Mouse (Mus musculus) forebrain, embryonic 13.5 days (tissue): ENCODE data around the gene Klhl10. TPM values are rescaled to one million over a fixed set of nuclear protein-coding genes. Genes with fewer than 3 reads are reported as not detected.
A peak's percentile ranks its signal among the peaks of the same experiment; 100 is the strongest.

Source experiments
- ATAC-seq: fragments of 200-750 bp; cut with Nextera tagmentation; 2 replicates; pipeline ENCODE4 v1.8.0; 2017
- H3K27ac ChIP-seq: fragments of 300-500 bp; sonication (generic); 2 replicates; pipeline ENCODE4 v1.5.1; 2015; ENCODE audit warnings: inconsistent platforms, mild to moderate bottlenecking, moderate library complexity
- H3K27me3 ChIP-seq: fragments of 300-500 bp; sonication (generic); 2 replicates; pipeline ENCODE4 v1.6.1; 2015; ENCODE audit warnings: mild to moderate bottlenecking, inconsistent platforms
- H3K36me3 ChIP-seq: fragments of 300-500 bp; sonication (generic); 2 replicates; pipeline ENCODE4 v1.6.1; 2015; ENCODE audit warnings: mild to moderate bottlenecking, inconsistent platforms; ENCODE audit not compliant: poor library complexity, severe bottlenecking
- H3K4me1 ChIP-seq: fragments of 300-500 bp; sonication (generic); 2 replicates; pipeline ENCODE4 v1.6.1; 2015; ENCODE audit warnings: inconsistent platforms
- H3K4me2 ChIP-seq: fragments of 300-500 bp; sonication (generic); 2 replicates; pipeline ENCODE4 v1.6.1; 2015; ENCODE audit warnings: inconsistent platforms, mild to moderate bottlenecking, moderate library complexity
- H3K4me3 ChIP-seq: fragments of 300-500 bp; sonication (generic); 2 replicates; pipeline ENCODE4 v1.5.1; 2015; ENCODE audit warnings: mild to moderate bottlenecking, inconsistent platforms
- H3K9ac ChIP-seq: fragments of 300-500 bp; sonication (generic); 2 replicates; pipeline ENCODE4 v1.6.1; 2015; ENCODE audit warnings: mild to moderate bottlenecking, inconsistent platforms
- H3K9me3 ChIP-seq: fragments of 300-500 bp; sonication (generic); replicated peaks from 2 replicates; pipeline ENCODE4 v1.6.1; 2016; ENCODE audit warnings: inconsistent platforms
- WGBS: fragments of 180-500 bp; shearing (Covaris S2); methylation state at CpG from one replicate; pipeline ENCODE4 v1.1.7; 2015; 5-methylcytosine and 5-hydroxymethylcytosine counted together
- polyA plus RNA-seq: library from polyadenylated mRNA; unstranded; fragments of >200 nt; fragmentation: Nextera tagmentation; extraction: Ambion mirVana; gene quantifications from 2 replicates; pipeline ENCODE4 v1.2.1, GENCODE M21; 2015

Gene Klhl10
- polyA plus RNA-seq, 1 experiment from 2014 or later = 0.70 TPM

GRCm38 (mm10) chr11:100399727-100400538 lies 41.8 kb upstream of the Klhl10 start:
- Histone ChIP-seq H3K27ac (no peak overlapping the region), H3K27me3 (peaks cover 35% of the 10 kb centered on the region), H3K4me1 (peaks cover 21% of the 10 kb centered on the region), H3K9ac (no peak overlapping the region), H3K9me3 (no peaks in the 10 kb centered on the region), H3K36me3 (no peaks in the 10 kb centered on the region), H3K4me2 (no peak overlapping the region), H3K4me3 (no peak overlapping the region)
- 81% methylated on average over 12 of the region's 12 CpGs for WGBS
- no peak for ATAC-seq

- H3K27ac ChIP-seq = no peak overlapping the region
- no peak overlapping the region for H3K9ac ChIP-seq
- no peaks in the 10 kb centered on the region for H3K9me3 ChIP-seq
- peaks cover 26% of the 10 kb centered on the region for H3K27me3 ChIP-seq
- H3K4me1 ChIP-seq = peaks cover 12% of the 10 kb centered on the region
- H3K4me3 ChIP-seq = no peak overlapping the region
- no peaks in the 10 kb centered on the region for H3K36me3 ChIP-seq
- no peak overlapping the region for H3K4me2 ChIP-seq
- no peak for ATAC-seq
- 89% methylated on average over 6 of the region's 6 CpGs for whole genome bisulfite sequencing
Measured at GRCm38 (mm10) chr11:100400842-100401241, 40.9 kb upstream of the Klhl10 start.

GRCm38 (mm10) chr11:100402240-100402639 lies 39.5 kb upstream of the Klhl10 start:
- no peak overlapping the region for H3K9ac ChIP-seq
- 44% methylated on average over 6 of the region's 6 CpGs for WGBS
- ATAC-seq = no peak
- no peak overlapping the region for H3K27ac ChIP-seq
- no peak overlapping the region for H3K4me3 ChIP-seq
- H3K36me3 ChIP-seq = no peaks in the 10 kb centered on the region
- no peaks in the 10 kb centered on the region for H3K9me3 ChIP-seq
- H3K27me3 ChIP-seq = peaks cover 12% of the 10 kb centered on the region; the same call in 1 of the 2 replicates
- H3K4me2 ChIP-seq = no peak overlapping the region
- no peaks in the 10 kb centered on the region for H3K4me1 ChIP-seq

- 88% methylated on average over 2 of the region's 2 CpGs for WGBS
- ATAC-seq = no peak
- Histone ChIP-seq H3K4me3 (no peak overlapping the region), H3K9me3 (no peaks in the 10 kb centered on the region), H3K27ac (no peak overlapping the region), H3K9ac (no peak overlapping the region), H3K4me2 (no peak overlapping the region), H3K36me3 (no peaks in the 10 kb centered on the region), H3K4me1 (no peaks in the 10 kb centered on the region), H3K27me3 (0 out of 2 replicates have a peak, but pooled peaks cover 11% of the 10 kb centered on the region)
Measured at GRCm38 (mm10) chr11:100402682-100403081, 39.0 kb upstream of the Klhl10 start.

- no peak overlapping the region for H3K27ac ChIP-seq
- no peak overlapping the region for H3K9ac ChIP-seq
- 78% methylated on average over 10 of the region's 10 CpGs for WGBS
- H3K4me1 ChIP-seq = no peaks in the 10 kb centered on the region
- ATAC-seq = no peak
- H3K4me3 ChIP-seq = no peak overlapping the region
- H3K36me3 ChIP-seq = no peaks in the 10 kb centered on the region
- no peaks in the 10 kb centered on the region for H3K9me3 ChIP-seq
- H3K4me2 ChIP-seq = no peak overlapping the region
- 0 out of 2 replicates have a peak, but pooled peaks cover 11% of the 10 kb centered on the region for H3K27me3 ChIP-seq
Measured at GRCm38 (mm10) chr11:100403445-100404134, 38.1 kb upstream of the Klhl10 start.

GRCm38 (mm10) chr11:100404456-100405074 lies 37.2 kb upstream of the Klhl10 start:
- Histone ChIP-seq H3K27ac (no peak overlapping the region), H3K27me3 (0 out of 2 replicates have a peak, but pooled peaks cover 11% of the 10 kb centered on the region), H3K9ac (no peak overlapping the region), H3K36me3 (no peaks in the 10 kb centered on the region), H3K4me3 (no peak overlapping the region), H3K4me1 (no peaks in the 10 kb centered on the region), H3K9me3 (no peaks in the 10 kb centered on the region), H3K4me2 (no peak overlapping the region)
- no peak for ATAC-seq
- WGBS = 92% methylated on average over 3 of the region's 3 CpGs

- no peak overlapping the region for H3K27ac ChIP-seq
- H3K27me3 ChIP-seq = no peaks in the 10 kb centered on the region
- no peaks in the 10 kb centered on the region for H3K9me3 ChIP-seq
- no peak overlapping the region for H3K4me3 ChIP-seq
- 83% methylated on average over 8 of the region's 8 CpGs for WGBS
- H3K9ac ChIP-seq = no peak overlapping the region
- no peaks in the 10 kb centered on the region for H3K36me3 ChIP-seq
- H3K4me2 ChIP-seq = no peak overlapping the region
- ATAC-seq = no peak
- no peaks in the 10 kb centered on the region for H3K4me1 ChIP-seq
Measured at GRCm38 (mm10) chr11:100406273-100406672, 35.4 kb upstream of the Klhl10 start.

GRCm38 (mm10) chr11:100406995-100407705 lies 34.6 kb upstream of the Klhl10 start:
- H3K27me3 ChIP-seq = no peaks in the 10 kb centered on the region
- no peaks in the 10 kb centered on the region for H3K36me3 ChIP-seq
- H3K4me1 ChIP-seq = peaks cover 4% of the 10 kb centered on the region; the same call in 1 of the 2 replicates
- H3K4me2 ChIP-seq = no peak overlapping the region
- no peaks in the 10 kb centered on the region for H3K9me3 ChIP-seq
- no peak overlapping the region for H3K27ac ChIP-seq
- no peak overlapping the region for H3K4me3 ChIP-seq
- WGBS = 84% methylated on average over 5 of the region's 5 CpGs
- H3K9ac ChIP-seq = no peak overlapping the region
- ATAC-seq = no peak

GRCm38 (mm10) chr11:100408076-100408834 lies 33.5 kb upstream of the Klhl10 start:
- no peak overlapping the region for H3K27ac ChIP-seq
- H3K4me2 ChIP-seq = no peak overlapping the region
- peaks cover 10% of the 10 kb centered on the region; the same call in 1 of the 2 replicates for H3K4me1 ChIP-seq
- ATAC-seq = peak; percentile 19; the same call in 1 of the 2 replicates
- WGBS = 41% methylated on average over 10 of the region's 10 CpGs
- H3K27me3 ChIP-seq = no peaks in the 10 kb centered on the region
- no peak overlapping the region for H3K9ac ChIP-seq
- no peaks in the 10 kb centered on the region for H3K36me3 ChIP-seq
- no peaks in the 10 kb centered on the region for H3K9me3 ChIP-seq
- no peak overlapping the region for H3K4me3 ChIP-seq

GRCm38 (mm10) chr11:100408835-100409462 lies 32.8 kb upstream of the Klhl10 start:
- Histone ChIP-seq H3K4me1 (peaks cover 17% of the 10 kb centered on the region), H3K9ac (no peak overlapping the region), H3K36me3 (no peaks in the 10 kb centered on the region), H3K9me3 (no peaks in the 10 kb centered on the region), H3K4me2 (no peak overlapping the region), H3K4me3 (no peak overlapping the region), H3K27me3 (peaks cover 6% of the 10 kb centered on the region; the same call in 1 of the 2 replicates), H3K27ac (no peak overlapping the region)
- ATAC-seq = no peak
- 91% methylated on average over 12 of the region's 12 CpGs for WGBS

GRCm38 (mm10) chr11:100409686-100410085 lies 32.0 kb upstream of the Klhl10 start:
- H3K36me3 ChIP-seq = no peaks in the 10 kb centered on the region
- peaks cover 22% of the 10 kb centered on the region for H3K4me1 ChIP-seq
- H3K4me3 ChIP-seq = no peak overlapping the region
- no peak overlapping the region for H3K4me2 ChIP-seq
- 83% methylated on average over 3 of the region's 3 CpGs for WGBS
- peaks cover 7% of the 10 kb centered on the region for H3K27me3 ChIP-seq
- no peak overlapping the region for H3K9ac ChIP-seq
- H3K27ac ChIP-seq = no peak overlapping the region
- no peak for ATAC-seq
- H3K9me3 ChIP-seq = no peaks in the 10 kb centered on the region
